Mouse (Mus musculus): ENCODE data around the gene Rasl10b. TPM values are rescaled to one million over a fixed set of nuclear protein-coding genes. Genes with fewer than 3 reads are reported as not detected.

Gene Rasl10b
- polyA plus RNA-seq, 1 experiment, result 0.17 TPM

GRCm38 (mm10) chr11:83448021-83448926 is 39.3 kb downstream of the Rasl10b start:
- TF ChIP-seq GATA1 (IDR thresholded peaks at IDR 0.05; ENCODE audit: low read length), result no peak

- no peak for TF ChIP-seq GATA1 (IDR thresholded peaks at IDR 0.05; ENCODE audit: low read length)
These were observed 39.9 kb downstream of the Rasl10b start for GRCm38 (mm10) chr11:83448927-83449236.

GRCm38 (mm10) chr11:83449298-83449697 is 40.4 kb downstream of the Rasl10b start:
- no peak for TF ChIP-seq GATA1 (IDR thresholded peaks at IDR 0.05; ENCODE audit: low read length)

- TF ChIP-seq GATA1 (IDR thresholded peaks at IDR 0.05; ENCODE audit: low read length), result no peak
These were observed 41.6 kb downstream of the Rasl10b start for GRCm38 (mm10) chr11:83450550-83450949.

GRCm38 (mm10) chr11:83451281-83451680 is 42.3 kb downstream of the Rasl10b start:
- no peak for TF ChIP-seq GATA1 (IDR thresholded peaks at IDR 0.05; ENCODE audit: low read length)

GRCm38 (mm10) chr11:83454548-83454947 is 45.6 kb downstream of the Rasl10b start:
- TF ChIP-seq GATA1 (IDR thresholded peaks at IDR 0.05; ENCODE audit: low read length), result no peak

GRCm38 (mm10) chr11:83455608-83456007 is 46.7 kb downstream of the Rasl10b start:
- TF ChIP-seq GATA1 (IDR thresholded peaks at IDR 0.05; ENCODE audit: low read length), result no peak

- TF ChIP-seq GATA1 (IDR thresholded peaks at IDR 0.05; ENCODE audit: low read length), result no peak
These were observed 48.3 kb downstream of the Rasl10b start for GRCm38 (mm10) chr11:83457257-83457656.

- no peak for TF ChIP-seq GATA1 (IDR thresholded peaks at IDR 0.05; ENCODE audit: low read length)
These were observed 49.1 kb downstream of the Rasl10b start for GRCm38 (mm10) chr11:83457912-83458601.

- no peak for TF ChIP-seq GATA1 (IDR thresholded peaks at IDR 0.05; ENCODE audit: low read length)
These were observed 52.6 kb downstream of the Rasl10b start for GRCm38 (mm10) chr11:83461462-83462027.

- no peak for TF ChIP-seq GATA1 (IDR thresholded peaks at IDR 0.05; ENCODE audit: low read length)
These were observed 53.8 kb downstream of the Rasl10b start, which contains the start of gene Mmp28 for GRCm38 (mm10) chr11:83462711-83463244. Mmp28 (minus strand) TSS chr11:83463071.

- TF ChIP-seq GATA1 (IDR thresholded peaks at IDR 0.05; ENCODE audit: low read length), result no peak
These were observed 57.0 kb downstream of the Rasl10b start for GRCm38 (mm10) chr11:83465976-83466375.

- TF ChIP-seq GATA1 (IDR thresholded peaks at IDR 0.05; ENCODE audit: low read length), result no peak
These were observed 58.2 kb downstream of the Rasl10b start for GRCm38 (mm10) chr11:83467120-83467652.

- TF ChIP-seq GATA1 (IDR thresholded peaks at IDR 0.05; ENCODE audit: low read length), result no peak
These were observed 59.8 kb downstream of the Rasl10b start for GRCm38 (mm10) chr11:83468765-83469164.

Other genes with a start within 250 kb of the Rasl10b start
- gene Slfn4, start 234.0 kb upstream of the Rasl10b start, polyA plus RNA-seq (2012), result not detected in 2 replicates
- gene Slfn3, start 217.8 kb upstream of the Rasl10b start, polyA plus RNA-seq (2012), result not detected in 2 replicates
- gene Slfn14, start 122.4 kb upstream of the Rasl10b start, polyA plus RNA-seq (2012), result 0.02 TPM in 2 replicates
- gene Ap2b1, start 110.1 kb upstream of the Rasl10b start, polyA plus RNA-seq (2012), result 14.0 and 19.2 TPM in 2 replicates
- 3.4 and 5.4 TPM in 2 replicates for gene Pex12, start 106.6 kb upstream of the Rasl10b start, polyA plus RNA-seq (2012)
- gene Gas2l2, start 20.3 kb downstream of the Rasl10b start, polyA plus RNA-seq (2012), result not detected in 2 replicates
- gene 1700020L24Rik, start 28.5 kb downstream of the Rasl10b start, polyA plus RNA-seq (2012), result not detected in 2 replicates
- not detected in 2 replicates for gene Mmp28, start 53.9 kb downstream of the Rasl10b start, polyA plus RNA-seq (2012)
- gene Taf15, start 63.9 kb downstream of the Rasl10b start, polyA plus RNA-seq (2012), result 56.0 and 73.0 TPM in 2 replicates
- not detected in 2 replicates for gene Heatr9, start 113.0 kb downstream of the Rasl10b start, polyA plus RNA-seq (2012)
- not detected in 2 replicates for gene Ccl5, start 121.4 kb downstream of the Rasl10b start, polyA plus RNA-seq (2012)
- gene Ccl9, start 169.5 kb downstream of the Rasl10b start, polyA plus RNA-seq (2012), result not detected in 2 replicates
- gene Ccl6, start 183.9 kb downstream of the Rasl10b start, polyA plus RNA-seq (2012), result not detected in 2 replicates
- gene Rpl9-ps1, start 236.5 kb downstream of the Rasl10b start, polyA plus RNA-seq (2012), result not detected in 2 replicates
- not detected in 2 replicates for gene Ccl3, start 240.2 kb downstream of the Rasl10b start, polyA plus RNA-seq (2012)